Mouse (Mus musculus) ES-E14 (cell line): ENCODE measurements at regions not wholly inside any gene's neighbourhood (a gene's known extent, or its start where the extent isn't known, plus 50 kb on each side); places are given as distances from the start of the nearest gene placed in this dataset.

Experiments used
- DNase-seq: peaks from one replicate; pipeline ENCODE4 v3.0.0-alpha.2; 2013; ENCODE audit warnings: low read depth, low spot score
- H3K27ac ChIP-seq: 2 replicates; pipeline ENCODE4 v1.5.1; 2012; ENCODE audit warnings: low read depth, mild to moderate bottlenecking, low read length, moderate library complexity, mixed read lengths; ENCODE audit not compliant: poor library complexity, insufficient read depth, severe bottlenecking
- H3K36me3 ChIP-seq: 2 replicates; pipeline ENCODE4 v1.6.1; 2012; ENCODE audit warnings: mild to moderate bottlenecking, low read length, moderate library complexity, mixed read lengths; ENCODE audit not compliant: control insufficient read depth, poor library complexity, insufficient read depth, severe bottlenecking
- H3K4me1 ChIP-seq, 2 experiments: fragments of 150-350 bp in 1 of 2; sonication (generic) in 1 of 2; 2 replicates each; pipeline ENCODE4 v1.6.1; 2012; ENCODE audit warnings: low read length in 2 of 2, mild to moderate bottlenecking in 1 of 2, mixed read lengths in 1 of 2; ENCODE audit not compliant: control insufficient read depth in 2 of 2, insufficient read depth in 2 of 2, poor library complexity in 1 of 2
- H3K4me3 ChIP-seq, 2 experiments: fragments of 150-350 bp in 1 of 2; sonication (generic) in 1 of 2; 2 replicates each; pipeline ENCODE4 v1.5.1; 2012; ENCODE audit warnings: low read length in 2 of 2, low read depth in 1 of 2, mild to moderate bottlenecking in 1 of 2, mixed read lengths in 1 of 2; ENCODE audit not compliant: insufficient read depth in 1 of 2, poor library complexity in 1 of 2, severe bottlenecking in 1 of 2
- H3K9ac ChIP-seq: 2 replicates; pipeline ENCODE4 v1.6.1; 2012; ENCODE audit warnings: low read depth, mild to moderate bottlenecking, low read length, mixed read lengths; ENCODE audit not compliant: poor library complexity, insufficient read depth, severe bottlenecking
- H3K9me3 ChIP-seq: fragments of 150-350 bp; sonication (generic); 2 replicates; pipeline ENCODE4 v1.6.1; 2012; ENCODE audit warnings: low read depth, mild to moderate bottlenecking, low read length; ENCODE audit not compliant: control insufficient read depth, insufficient read depth
- CHD2 ChIP-seq: IDR thresholded peaks from 2 replicates; pipeline ENCODE4 v1.6.1; 2014; ENCODE audit warnings: mild to moderate bottlenecking, low read depth, low read length, inconsistent platforms
- HCFC1 ChIP-seq: IDR thresholded peaks from 2 replicates; pipeline ENCODE4 v1.6.1; 2012; ENCODE audit warnings: low read length, inconsistent platforms, borderline replicate concordance; ENCODE audit not compliant: insufficient read depth
- MAFK ChIP-seq: IDR thresholded peaks from 2 replicates; pipeline ENCODE4 v1.6.1; 2014; ENCODE audit warnings: mild to moderate bottlenecking, low read depth, low read length, inconsistent platforms; ENCODE audit not compliant: insufficient read depth
- ZC3H11A ChIP-seq: IDR thresholded peaks from 2 replicates; pipeline ENCODE4 v1.6.1; 2012; ENCODE audit warnings: low read depth, mild to moderate bottlenecking, inconsistent platforms, low read length, borderline replicate concordance
- ZNF384 ChIP-seq: IDR thresholded peaks from 2 replicates; pipeline ENCODE4 v1.6.1; 2012; ENCODE audit warnings: low read depth, low read length, inconsistent platforms
- in situ Hi-C, 2 experiments: fragments of 600-800 bp; cut with MboI; formaldehyde crosslinking; loops; one replicate each; pipeline ENCODE4 v1.15.1; 2025; ENCODE audit warnings: low sequenced_read_pairs in 2 of 2, inconsistent platforms in 1 of 2; ENCODE audit not compliant: unreplicated experiment in 2 of 2

GRCm38 (mm10) chr8:115568394-115568793, 139.2 kb downstream of the Maf start:
- Histone ChIP-seq H3K9ac (no peak overlapping the region), H3K4me1 (no peaks in the 10 kb centered on the region), H3K4me3 (no peak overlapping the region), H3K27ac (no peak overlapping the region), H3K9me3 (no peaks in the 10 kb centered on the region), H3K36me3 (no peaks in the 10 kb centered on the region)
- in situ Hi-C loops: no loop called here
- no peak for DNase-seq
- no peak for TF ChIP-seq MAFK
- TF ChIP-seq ZC3H11A: no peak
- no peak for TF ChIP-seq HCFC1
- no peak for TF ChIP-seq CHD2
- no peak for TF ChIP-seq ZNF384

DNA sequence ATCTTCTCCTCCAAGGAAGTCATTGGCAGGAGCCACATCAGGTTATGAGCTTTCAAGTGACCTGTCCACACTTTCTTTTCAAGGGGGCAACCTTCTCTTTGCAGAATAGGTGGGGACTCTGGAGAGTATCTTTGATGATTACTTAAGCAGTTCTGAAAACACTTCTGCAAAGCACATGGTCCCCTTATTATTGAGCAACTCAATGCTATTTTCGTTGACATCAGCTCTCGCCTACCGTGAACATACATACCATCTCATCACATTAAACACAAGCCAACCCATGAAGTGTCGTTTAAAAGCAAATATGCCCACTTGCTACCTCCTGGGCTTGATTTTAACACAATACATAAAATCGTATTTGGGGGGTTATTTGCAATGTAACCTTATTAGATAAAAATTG, 141.8 kb downstream of the Maf start:
- H3K4me3 ChIP-seq: no peak overlapping the region
- no peak overlapping the region for H3K9ac ChIP-seq
- no peak overlapping the region for H3K27ac ChIP-seq
- TF ChIP-seq ZNF384 (no peak), MAFK (no peak), HCFC1 (no peak), ZC3H11A (no peak), CHD2 (no peak)
- in situ Hi-C loops: no loop called here
- no peaks in the 10 kb centered on the region for H3K4me1 ChIP-seq
- no peaks in the 10 kb centered on the region for H3K36me3 ChIP-seq
- no peaks in the 10 kb centered on the region for H3K9me3 ChIP-seq
- DNase-seq: no peak

GRCm38 (mm10) chr8:115562362-115562761, 145.2 kb downstream of the Maf start:
- no peaks in the 10 kb centered on the region for H3K36me3 ChIP-seq
- in situ Hi-C loops: no loop called here
- DNase-seq: no peak
- H3K9me3 ChIP-seq: no peaks in the 10 kb centered on the region
- no peak overlapping the region for H3K4me3 ChIP-seq
- TF ChIP-seq CHD2 (no peak), ZC3H11A (no peak), ZNF384 (no peak), MAFK (no peak), HCFC1 (no peak)
- no peak overlapping the region for H3K9ac ChIP-seq
- H3K4me1 ChIP-seq: no peaks in the 10 kb centered on the region
- H3K27ac ChIP-seq: no peak overlapping the region

DNA sequence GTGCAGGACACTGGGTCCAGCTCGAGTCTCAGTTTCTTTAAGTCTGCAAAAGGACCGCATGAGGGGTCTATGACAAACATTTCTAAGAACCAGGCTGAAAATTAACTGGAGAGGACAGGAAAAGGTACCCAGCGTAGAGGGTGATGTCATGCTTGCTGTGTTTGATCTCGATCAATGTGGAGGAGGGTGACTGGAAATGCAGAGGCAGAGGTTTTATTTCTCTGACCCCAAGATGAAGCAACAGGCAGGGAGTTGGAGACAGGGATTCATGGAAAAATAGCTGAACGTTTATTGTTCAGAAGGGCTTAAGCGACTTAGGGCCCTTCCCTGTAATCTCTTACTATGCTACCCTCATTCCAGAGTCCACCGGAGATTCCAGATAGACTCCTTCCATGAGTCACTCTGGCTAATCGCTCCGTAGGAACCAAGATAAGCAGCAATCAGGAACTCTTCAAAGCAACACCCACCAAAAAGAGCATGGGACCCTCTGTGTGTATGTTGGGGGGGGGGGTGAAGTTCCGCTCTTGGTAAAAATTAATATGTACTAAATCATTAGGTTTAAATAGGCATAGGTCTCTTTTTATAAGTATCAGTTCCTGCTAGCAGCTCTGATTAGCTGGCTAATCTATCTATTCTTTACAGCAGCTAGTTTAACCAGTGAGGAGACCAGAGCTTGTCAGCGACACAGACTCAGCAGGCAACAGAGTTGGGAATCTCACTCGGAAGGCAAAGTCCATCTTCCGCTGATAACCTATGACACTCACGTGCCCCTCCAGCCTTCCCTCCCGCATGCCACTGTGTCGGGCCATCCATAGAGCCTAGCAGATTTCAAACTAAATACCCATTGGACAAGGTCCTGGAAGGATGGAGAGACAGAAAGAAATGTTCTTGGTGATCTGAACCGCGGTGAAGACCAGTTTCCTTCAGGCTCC, 146.3 kb downstream of the Maf start:
- no peak overlapping the region for H3K9ac ChIP-seq
- H3K36me3 ChIP-seq: no peaks in the 10 kb centered on the region
- no peak overlapping the region for H3K27ac ChIP-seq
- no peaks in the 10 kb centered on the region for H3K4me1 ChIP-seq
- no peaks in the 10 kb centered on the region for H3K9me3 ChIP-seq
- no peak for DNase-seq
- in situ Hi-C loops: no loop called here
- no peak for TF ChIP-seq ZNF384
- no peak for TF ChIP-seq HCFC1
- no peak for TF ChIP-seq ZC3H11A
- no peak for TF ChIP-seq MAFK
- TF ChIP-seq CHD2: no peak
- H3K4me3 ChIP-seq: no peak overlapping the region

- H3K4me1 ChIP-seq: no peaks in the 10 kb centered on the region
- no peak overlapping the region for H3K27ac ChIP-seq
- no peaks in the 10 kb centered on the region for H3K9me3 ChIP-seq
- H3K36me3 ChIP-seq: no peaks in the 10 kb centered on the region
- DNase-seq: no peak
- in situ Hi-C loops: no loop called here
- no peak overlapping the region for H3K4me3 ChIP-seq
- TF ChIP-seq ZC3H11A: no peak
- TF ChIP-seq MAFK: no peak
- no peak overlapping the region for H3K9ac ChIP-seq
These were observed 152.1 kb downstream of the Maf start for GRCm38 (mm10) chr8:115555452-115555851.
